Mouse (Mus musculus): ENCODE results near the gene Stk19. TPM values are rescaled to one million over a fixed set of nuclear protein-coding genes. Genes with fewer than 3 reads are reported as not detected.
A peak's percentile ranks its signal among the peaks of the same experiment; 100 is the strongest.

Gene Stk19
- polyA plus RNA-seq (2014; fragmentation: Nextera tagmentation; extraction: Ambion mirVana) = 14.4 and 18.4 TPM in 2 replicates

DNA sequence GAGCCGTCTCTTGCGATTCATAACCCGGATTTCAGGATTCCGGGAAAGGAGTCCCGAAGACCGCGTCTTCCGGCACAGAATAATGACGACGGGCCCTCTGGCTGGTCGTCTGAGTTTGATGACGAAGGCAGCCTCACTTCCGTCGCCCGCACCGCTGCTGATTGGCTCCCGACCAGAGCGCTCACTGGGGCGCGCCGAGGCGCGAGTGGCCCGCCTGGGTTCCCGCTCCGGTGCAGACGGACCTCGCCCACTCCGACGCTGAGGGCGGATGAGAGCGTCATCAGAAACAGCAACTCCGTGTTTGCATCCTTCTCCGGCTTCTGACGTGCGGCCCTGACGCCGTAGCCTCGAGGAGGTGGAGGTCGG, at the start of gene Stk19, which contains the start of gene Dxo:
Stk19 (minus strand) TSS at position 90 of the 366 bp plus-strand sequence.
Dxo (plus strand) TSS at position 164 of the 366 bp plus-strand sequence.
- H3K4me1 ChIP-seq (ENCODE audit: control insufficient read depth, insufficient read depth, low read length) = no peaks in the 10 kb centered on the region; the same call in none of the 2 replicates
- DNase-seq (ENCODE audit: low spot score) = peak; percentile 98
- H3K27me3 ChIP-seq (ENCODE audit: control insufficient read depth, insufficient read depth, low read length) = no peaks in the 10 kb centered on the region
- ATAC-seq (replicated peaks; ENCODE audit: insufficient number of reproducible peaks, low FRiP score, low TSS enrichment, low read depth) = peak; percentile 91
- H3K9ac ChIP-seq (replicated peaks; ENCODE audit: low read length) = peak within 1 kb of the TSS; percentile 71
- H3K27ac ChIP-seq (replicated peaks; ENCODE audit: low read depth, low read length) = peak within 1 kb of the TSS; percentile 35
- 0% methylated on average over 40 of the region's 40 CpGs for WGBS
- peak within 1 kb of the TSS; percentile 92 for H3K4me2 ChIP-seq (ENCODE audit: low read depth, low read length)
- H3K4me3 ChIP-seq (ENCODE audit: low read depth, low read length) = peak within 1 kb of the TSS; percentile 61
- H3K9me3 ChIP-seq (replicated peaks; ENCODE audit: control insufficient read depth, low read length) = no peaks in the 10 kb centered on the region
- no peaks in the 10 kb centered on the region; the same call in 1 of the 2 replicates for H3K36me3 ChIP-seq (replicated peaks; ENCODE audit: control insufficient read depth, insufficient read depth, low read depth, low read length)

DNA sequence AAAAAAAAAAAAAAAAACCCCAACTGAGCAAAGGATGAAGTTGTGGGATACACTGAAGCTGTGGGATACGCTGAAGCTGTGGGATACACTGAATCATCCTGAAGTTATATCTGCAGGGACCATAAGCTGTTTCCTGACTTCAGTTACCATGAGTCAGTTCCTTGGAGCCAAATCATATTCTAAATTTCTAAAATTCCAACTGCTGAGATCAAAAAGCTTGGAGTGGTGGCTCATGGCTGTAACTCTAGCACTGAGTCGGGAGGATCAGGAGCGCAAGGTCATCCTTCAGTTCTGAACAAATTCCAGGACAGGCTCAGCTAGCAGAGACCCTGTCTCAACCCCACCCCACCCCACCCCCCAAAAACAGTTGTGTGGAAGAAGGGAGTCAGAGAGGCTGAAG, 48.9 kb upstream of the Stk19 start:
- H3K36me3 ChIP-seq (replicated peaks; ENCODE audit: control insufficient read depth, insufficient read depth, low read depth, low read length) = no peaks in the 10 kb centered on the region
- H3K9ac ChIP-seq (replicated peaks; ENCODE audit: low read length) = no peak overlapping the region
- H3K27me3 ChIP-seq (ENCODE audit: control insufficient read depth, insufficient read depth, low read length) = no peaks in the 10 kb centered on the region
- no peaks in the 10 kb centered on the region for H3K9me3 ChIP-seq (replicated peaks; ENCODE audit: control insufficient read depth, low read length)
- no peak overlapping the region for H3K4me2 ChIP-seq (ENCODE audit: low read depth, low read length)
- H3K27ac ChIP-seq (replicated peaks; ENCODE audit: low read depth, low read length) = no peak overlapping the region
- no peak overlapping the region for H3K4me3 ChIP-seq (ENCODE audit: low read depth, low read length)
- no peak for DNase-seq (ENCODE audit: low spot score)
- H3K4me1 ChIP-seq (ENCODE audit: control insufficient read depth, insufficient read depth, low read length) = peaks cover 2% of the 10 kb centered on the region; the same call in 1 of the 2 replicates
- no peak for ATAC-seq (replicated peaks; ENCODE audit: insufficient number of reproducible peaks, low FRiP score, low TSS enrichment, low read depth)
- WGBS = 81% methylated on average over 3 of the region's 3 CpGs

DNA sequence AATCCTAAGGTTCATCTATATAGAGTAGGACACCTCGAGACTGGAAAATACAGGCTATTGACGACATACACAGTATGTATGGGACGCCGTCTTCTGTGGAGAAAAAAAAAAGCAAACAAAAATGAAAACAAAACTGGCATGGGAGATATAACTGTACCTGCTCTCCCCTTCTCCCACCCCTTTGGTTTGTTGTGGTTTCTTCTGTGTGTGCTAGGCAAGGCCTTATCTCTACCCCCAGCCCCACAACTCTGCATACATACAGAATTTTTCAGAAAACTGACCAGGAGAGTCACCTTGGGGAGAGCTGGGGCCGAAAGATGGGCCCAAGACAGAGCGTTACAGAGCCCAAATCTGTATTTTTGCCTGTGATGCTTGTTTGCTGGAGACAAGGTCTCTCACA, 48.0 kb upstream of the Stk19 start:
- no peak overlapping the region for H3K27ac ChIP-seq (replicated peaks; ENCODE audit: low read depth, low read length)
- no peak for ATAC-seq (replicated peaks; ENCODE audit: insufficient number of reproducible peaks, low FRiP score, low TSS enrichment, low read depth)
- H3K4me3 ChIP-seq (ENCODE audit: low read depth, low read length) = no peak overlapping the region
- no peaks in the 10 kb centered on the region for H3K27me3 ChIP-seq (ENCODE audit: control insufficient read depth, insufficient read depth, low read length)
- H3K4me2 ChIP-seq (ENCODE audit: low read depth, low read length) = no peak overlapping the region
- 85% methylated on average over 6 of the region's 6 CpGs for WGBS
- H3K4me1 ChIP-seq (ENCODE audit: control insufficient read depth, insufficient read depth, low read length) = peaks cover 3% of the 10 kb centered on the region
- DNase-seq (ENCODE audit: low spot score) = no peak
- H3K9me3 ChIP-seq (replicated peaks; ENCODE audit: control insufficient read depth, low read length) = no peaks in the 10 kb centered on the region
- no peak overlapping the region for H3K9ac ChIP-seq (replicated peaks; ENCODE audit: low read length)
- no peaks in the 10 kb centered on the region for H3K36me3 ChIP-seq (replicated peaks; ENCODE audit: control insufficient read depth, insufficient read depth, low read depth, low read length)

DNA sequence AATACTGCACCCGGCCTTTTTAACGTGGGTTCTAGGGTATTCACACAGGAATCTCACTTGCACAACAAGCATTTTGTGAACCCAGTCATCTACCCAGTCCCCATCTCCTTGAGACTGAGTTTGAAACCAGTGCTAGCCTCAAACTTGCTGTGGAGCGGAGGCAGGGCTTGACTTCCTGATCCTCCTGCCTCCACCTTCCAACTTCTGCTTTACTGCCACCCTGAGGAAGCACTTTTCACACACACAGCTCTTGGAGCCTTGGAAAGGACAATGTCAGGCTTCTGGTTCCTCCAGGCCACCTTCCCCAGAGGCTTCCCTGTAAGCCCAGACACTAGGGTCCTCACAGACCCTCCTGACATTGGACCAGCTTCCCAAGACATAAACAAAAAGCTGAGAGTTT, 46.6 kb upstream of the Stk19 start:
- 63% methylated on average over 3 of the region's 3 CpGs for WGBS
- Histone ChIP-seq H3K9me3 (replicated peaks; ENCODE audit: control insufficient read depth, low read length) (no peaks in the 10 kb centered on the region), H3K36me3 (replicated peaks; ENCODE audit: control insufficient read depth, insufficient read depth, low read depth, low read length) (no peaks in the 10 kb centered on the region), H3K9ac (replicated peaks; ENCODE audit: low read length) (no peak overlapping the region), H3K27ac (replicated peaks; ENCODE audit: low read depth, low read length) (no peak overlapping the region), H3K4me2 (ENCODE audit: low read depth, low read length) (no peak overlapping the region), H3K27me3 (ENCODE audit: control insufficient read depth, insufficient read depth, low read length) (no peaks in the 10 kb centered on the region), H3K4me3 (ENCODE audit: low read depth, low read length) (no peak overlapping the region), H3K4me1 (ENCODE audit: control insufficient read depth, insufficient read depth, low read length) (peaks cover 6% of the 10 kb centered on the region)
- ATAC-seq (replicated peaks; ENCODE audit: insufficient number of reproducible peaks, low FRiP score, low TSS enrichment, low read depth) (no peak), DNase-seq (ENCODE audit: low spot score) (no peak)

DNA sequence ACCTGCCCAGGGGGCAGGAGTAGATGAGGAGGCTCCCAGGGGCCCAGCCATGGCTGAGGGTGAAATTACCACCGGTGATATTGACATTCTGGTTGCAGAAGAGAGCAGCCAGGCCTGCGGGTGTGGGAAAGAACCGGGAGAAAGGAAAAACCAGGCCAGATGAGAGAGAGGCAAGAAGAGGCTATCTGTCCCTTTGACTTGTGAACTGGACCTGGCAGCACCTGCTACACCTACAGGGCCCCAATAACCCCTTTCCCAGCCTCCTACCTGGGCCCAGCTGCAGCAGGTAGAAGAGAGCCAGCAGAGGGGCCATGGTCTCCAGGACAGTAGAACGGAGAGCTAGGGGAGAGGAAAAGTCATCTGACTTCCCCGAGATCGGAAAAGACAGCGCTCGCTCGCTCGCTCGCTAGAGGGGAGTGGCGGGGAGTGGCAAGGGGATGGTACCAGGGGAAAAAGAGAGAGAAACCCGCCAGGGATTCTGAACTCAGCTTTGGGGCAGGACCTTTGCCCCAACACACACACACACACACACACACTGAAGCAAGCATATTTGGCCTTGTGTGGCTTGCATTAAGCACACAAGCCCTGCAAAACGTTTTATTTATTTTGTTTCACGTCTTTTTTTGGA, 45.1 kb upstream of the Stk19 start, which contains the start of gene Gm20547:
Gm20547 (minus strand) TSS at position 360 of the 628 bp plus-strand sequence.
- H3K4me2 ChIP-seq (ENCODE audit: low read depth, low read length) = no peak within 1 kb of the TSS; the same call in 1 of the 2 replicates
- H3K27ac ChIP-seq (replicated peaks; ENCODE audit: low read depth, low read length) = no peak within 1 kb of the TSS
- H3K4me1 ChIP-seq (ENCODE audit: control insufficient read depth, insufficient read depth, low read length) = peaks cover 6% of the 10 kb centered on the region
- no peak within 1 kb of the TSS for H3K4me3 ChIP-seq (ENCODE audit: low read depth, low read length)
- H3K9me3 ChIP-seq (replicated peaks; ENCODE audit: control insufficient read depth, low read length) = no peaks in the 10 kb centered on the region
- H3K9ac ChIP-seq (replicated peaks; ENCODE audit: low read length) = peak within 1 kb of the TSS; percentile 18; the same call in 1 of the 2 replicates
- 5% methylated on average over 15 of the region's 15 CpGs for WGBS
- no peaks in the 10 kb centered on the region for H3K27me3 ChIP-seq (ENCODE audit: control insufficient read depth, insufficient read depth, low read length)
- ATAC-seq (replicated peaks; ENCODE audit: insufficient number of reproducible peaks, low FRiP score, low TSS enrichment, low read depth) (no peak), DNase-seq (ENCODE audit: low spot score) (no peak)
- H3K36me3 ChIP-seq (replicated peaks; ENCODE audit: control insufficient read depth, insufficient read depth, low read depth, low read length) = no peaks in the 10 kb centered on the region

DNA sequence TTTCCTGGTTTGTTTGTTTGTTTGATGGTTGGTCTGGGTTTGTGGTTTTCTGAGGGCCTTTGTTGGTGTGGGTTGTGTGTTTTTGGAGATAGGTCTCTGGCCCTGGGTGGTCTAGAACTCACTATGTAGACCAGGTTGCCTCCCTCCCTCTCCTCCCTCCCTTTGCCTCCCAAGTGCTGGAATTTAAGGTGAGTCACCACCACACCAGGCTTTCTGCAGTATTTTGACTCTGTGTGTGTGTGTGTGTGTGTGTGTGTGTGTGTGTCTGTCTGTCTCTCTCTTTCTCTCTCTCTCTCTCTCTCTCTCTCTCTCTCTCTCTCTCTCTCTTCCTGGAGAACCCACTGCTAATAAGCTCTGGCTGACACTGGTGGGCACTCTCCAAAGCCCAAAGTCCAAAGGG, 44.4 kb upstream of the Stk19 start:
- no peak for DNase-seq (ENCODE audit: low spot score)
- no peak overlapping the region for H3K4me3 ChIP-seq (ENCODE audit: low read depth, low read length)
- no peak overlapping the region for H3K27ac ChIP-seq (replicated peaks; ENCODE audit: low read depth, low read length)
- no peaks in the 10 kb centered on the region for H3K9me3 ChIP-seq (replicated peaks; ENCODE audit: control insufficient read depth, low read length)
- H3K9ac ChIP-seq (replicated peaks; ENCODE audit: low read length) = no peak overlapping the region
- H3K27me3 ChIP-seq (ENCODE audit: control insufficient read depth, insufficient read depth, low read length) = no peaks in the 10 kb centered on the region
- H3K4me1 ChIP-seq (ENCODE audit: control insufficient read depth, insufficient read depth, low read length) = peaks cover 6% of the 10 kb centered on the region
- H3K4me2 ChIP-seq (ENCODE audit: low read depth, low read length) = no peak overlapping the region
- H3K36me3 ChIP-seq (replicated peaks; ENCODE audit: control insufficient read depth, insufficient read depth, low read depth, low read length) = no peaks in the 10 kb centered on the region
- ATAC-seq (replicated peaks; ENCODE audit: insufficient number of reproducible peaks, low FRiP score, low TSS enrichment, low read depth) = no peak

DNA sequence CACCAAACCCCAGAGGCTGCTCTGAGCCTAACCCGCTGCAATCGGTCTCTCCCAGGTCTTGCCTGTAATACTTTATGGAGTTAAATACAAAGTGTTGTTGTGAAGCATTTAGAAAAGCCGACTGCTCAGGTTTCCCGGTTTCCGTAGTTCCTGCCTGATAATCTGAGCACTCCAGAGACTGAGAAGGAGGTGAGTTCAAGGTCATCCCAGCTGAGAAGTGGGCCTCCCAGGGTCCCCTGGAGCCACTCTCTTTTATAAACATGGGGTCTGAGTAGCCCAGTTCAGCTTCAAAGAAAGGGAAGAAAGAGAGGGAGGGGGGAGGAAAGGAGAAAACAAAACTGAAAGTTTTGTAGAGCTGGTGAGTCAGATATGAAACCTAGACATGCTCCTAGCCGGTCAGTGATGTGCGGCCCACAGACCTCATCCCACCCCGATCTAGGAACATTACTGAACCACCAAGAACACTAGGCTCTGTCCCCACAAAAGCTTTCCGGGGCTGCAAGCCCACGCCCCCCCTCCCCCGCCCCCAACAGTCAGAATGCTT, 42.7 kb upstream of the Stk19 start, which contains the start of gene Zbtb12:
Zbtb12 (plus strand) TSS at position 148 of the 544 bp plus-strand sequence.
- H3K4me3 ChIP-seq (ENCODE audit: low read depth, low read length) = no peak within 1 kb of the TSS
- H3K27me3 ChIP-seq (ENCODE audit: control insufficient read depth, insufficient read depth, low read length) = no peaks in the 10 kb centered on the region
- DNase-seq (ENCODE audit: low spot score) (peak; percentile 46), ATAC-seq (replicated peaks; ENCODE audit: insufficient number of reproducible peaks, low FRiP score, low TSS enrichment, low read depth) (0 out of 2 replicates have a peak, but pooled peaks have one; percentile 31)
- H3K9me3 ChIP-seq (replicated peaks; ENCODE audit: control insufficient read depth, low read length) = no peaks in the 10 kb centered on the region
- H3K4me2 ChIP-seq (ENCODE audit: low read depth, low read length) = no peak within 1 kb of the TSS
- H3K9ac ChIP-seq (replicated peaks; ENCODE audit: low read length) = no peak within 1 kb of the TSS
- peaks cover 6% of the 10 kb centered on the region for H3K4me1 ChIP-seq (ENCODE audit: control insufficient read depth, insufficient read depth, low read length)
- WGBS = 46% methylated on average over 11 of the region's 11 CpGs
- H3K36me3 ChIP-seq (replicated peaks; ENCODE audit: control insufficient read depth, insufficient read depth, low read depth, low read length) = no peaks in the 10 kb centered on the region
- no peak within 1 kb of the TSS for H3K27ac ChIP-seq (replicated peaks; ENCODE audit: low read depth, low read length)

DNA sequence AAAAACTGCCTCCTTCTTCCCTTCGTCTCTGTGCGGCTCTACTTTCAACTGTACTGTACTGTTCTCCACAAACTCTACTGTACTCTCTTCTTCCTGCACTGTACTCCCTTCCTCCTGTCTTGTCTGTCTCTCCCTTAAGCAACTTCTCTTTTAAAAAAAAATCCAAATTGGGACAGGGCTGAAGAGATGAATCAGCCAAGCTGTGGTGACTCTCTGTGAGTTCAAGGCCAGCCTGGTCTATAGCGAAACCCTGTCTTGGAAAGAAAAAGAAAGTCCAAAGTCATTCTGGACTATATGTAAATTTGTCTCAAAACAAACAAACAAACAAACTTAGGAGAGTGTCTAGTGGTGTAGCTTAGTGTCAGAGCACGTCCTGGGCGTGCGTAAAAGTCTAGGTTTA, 37.6 kb upstream of the Stk19 start:
- Histone ChIP-seq H3K9me3 (replicated peaks; ENCODE audit: control insufficient read depth, low read length) (no peaks in the 10 kb centered on the region), H3K4me3 (ENCODE audit: low read depth, low read length) (no peak overlapping the region), H3K27ac (replicated peaks; ENCODE audit: low read depth, low read length) (no peak overlapping the region), H3K36me3 (replicated peaks; ENCODE audit: control insufficient read depth, insufficient read depth, low read depth, low read length) (no peaks in the 10 kb centered on the region), H3K4me1 (ENCODE audit: control insufficient read depth, insufficient read depth, low read length) (no peaks in the 10 kb centered on the region; the same call in 1 of the 2 replicates), H3K4me2 (ENCODE audit: low read depth, low read length) (no peak overlapping the region), H3K27me3 (ENCODE audit: control insufficient read depth, insufficient read depth, low read length) (no peaks in the 10 kb centered on the region), H3K9ac (replicated peaks; ENCODE audit: low read length) (no peak overlapping the region)
- no peak for DNase-seq (ENCODE audit: low spot score)
- WGBS = 89% methylated on average over 6 of the region's 6 CpGs
- ATAC-seq (replicated peaks; ENCODE audit: insufficient number of reproducible peaks, low FRiP score, low TSS enrichment, low read depth) = no peak
